Mouse (Mus musculus) cortical plate, adult 2 months (tissue): ENCODE measurements around the gene Mrc2.

Experiments
- CTCF ChIP-seq: fragments of 200-500 bp; IDR thresholded peaks from 2 replicates; pipeline ENCODE4 v1.5.1; 2011; ENCODE audit warnings: mild to moderate bottlenecking, control low read depth, low read length; ENCODE audit not compliant: insufficient read depth; ENCODE audit errors: extremely low read depth
- POLR2A ChIP-seq: fragments of 200-500 bp; IDR thresholded peaks from 2 replicates; pipeline ENCODE4 v1.6.1; 2011; ENCODE audit warnings: mild to moderate bottlenecking, low read length, control low read depth; ENCODE audit not compliant: insufficient read depth; ENCODE audit errors: extremely low read depth

GRCm38 (mm10) chr11:105292124-105293071, at the start of gene Mrc2:
- TF ChIP-seq CTCF (no peak), POLR2A (no peak)
